In the genomic region with DNA sequence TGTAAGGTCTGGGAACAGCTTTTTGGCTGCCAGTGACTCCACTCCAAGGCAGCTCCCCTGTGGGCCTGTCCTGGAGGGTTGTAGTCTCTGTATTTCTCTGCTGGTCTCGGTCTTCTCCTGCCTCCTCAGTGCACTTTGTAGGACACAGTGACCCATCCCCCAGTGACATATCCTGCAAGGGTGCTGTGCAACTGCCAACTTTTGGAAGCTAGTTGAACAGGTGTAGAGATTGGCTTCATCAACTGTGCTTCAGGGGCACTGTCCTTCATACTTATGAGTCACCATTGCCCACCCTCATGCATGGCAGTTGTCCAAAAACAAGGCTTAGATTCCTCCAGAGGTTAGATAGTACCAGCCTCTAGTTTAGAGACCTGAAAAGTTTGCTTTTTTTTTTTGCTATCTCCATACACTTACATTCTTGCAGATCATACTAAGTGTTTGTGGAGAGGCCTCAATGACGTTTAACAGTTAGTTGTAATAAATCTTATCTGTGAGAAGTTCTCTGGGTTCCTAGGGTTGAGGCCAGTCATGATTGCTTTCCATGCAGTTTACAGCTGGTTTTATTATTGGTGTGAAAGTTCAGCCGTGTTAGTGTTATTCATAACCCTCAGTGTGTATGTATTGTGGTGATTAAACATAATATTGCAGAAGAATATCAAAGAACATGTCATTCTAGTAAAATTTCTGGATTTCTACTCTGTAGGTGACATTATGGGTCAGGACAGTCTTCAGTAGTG, we compare ENCODE assay signal across 18 mouse cellular contexts. TPM values are rescaled to one million over a fixed set of nuclear protein-coding genes. Genes with fewer than 3 reads are reported as not detected.
DNase-seq lines count a peak whose midpoint lies in the region; ATAC-seq lines count a peak whose summit lies in the region.
"Had no signal": no experiment of that assay in that cellular context is flagged by ENCODE, and none has a peak within 500 bp of the region (broad histone marks: within the 10 kb centered on the region; RNA-seq: fewer than 3 reads in every experiment).

No protein-coding gene starts in this region.

- H3K79me2 ChIP-seq in macrophage (ENCODE audit: inconsistent target), result peaks cover 47% of the 10 kb centered on the region; the same call in 1 of the 2 replicates

- no peak for DNase-seq in embryonic facial prominence, embryonic 10.5 days (ENCODE audit: low spot score)
- peak; percentile 28 for DNase-seq in A20 (ENCODE audit: low read depth, low spot score)
- no peak for DNase-seq in thymus, adult 18-20 months
- no peak for DNase-seq in embryo, embryonic 9.5 days (ENCODE audit: extremely low spot score)
- DNase-seq: thymus, postnatal 25 days had no signal

- peaks cover 19% of the 10 kb centered on the region for H3K4me1 ChIP-seq in embryonic facial prominence, embryonic 15.5 days
- peaks cover 14% of the 10 kb centered on the region for H3K4me1 ChIP-seq in embryonic facial prominence, embryonic 10.5 days
- H3K4me1 ChIP-seq in hindbrain, embryonic 12.5 days, result no peaks in the 10 kb centered on the region
- H3K4me1 ChIP-seq: midbrain, embryonic 13.5 days had no signal

- H3K36me3 ChIP-seq in embryonic facial prominence, embryonic 15.5 days, result no peaks in the 10 kb centered on the region
- no peaks in the 10 kb centered on the region for H3K36me3 ChIP-seq in embryonic facial prominence, embryonic 10.5 days (replicated peaks)
- H3K36me3 ChIP-seq in macrophage (ENCODE audit: inconsistent target), result no peaks in the 10 kb centered on the region
- no peaks in the 10 kb centered on the region for H3K36me3 ChIP-seq in hindbrain, embryonic 12.5 days
- H3K36me3 ChIP-seq: embryonic facial prominence, embryonic 13.5 days; heart, embryonic 15.5 days; hindbrain, embryonic 13.5 days; kidney, embryonic 15.5 days; lung, embryonic 15.5 days; midbrain, embryonic 13.5 days; neural tube, embryonic 12.5 days had no signal

- H3K4me3 ChIP-seq in embryonic facial prominence, embryonic 15.5 days (replicated peaks), result no peak overlapping the region
- no peak overlapping the region for H3K4me3 ChIP-seq in embryonic facial prominence, embryonic 10.5 days
- no peak overlapping the region for H3K4me3 ChIP-seq in macrophage (ENCODE audit: inconsistent target)
- H3K4me3 ChIP-seq in hindbrain, embryonic 12.5 days, result no peak overlapping the region
- H3K4me3 ChIP-seq: embryonic facial prominence, embryonic 13.5 days; heart, embryonic 15.5 days; hindbrain, embryonic 13.5 days; kidney, embryonic 15.5 days; lung, embryonic 15.5 days; midbrain, embryonic 13.5 days; neural tube, embryonic 12.5 days had no signal

- H3K27ac ChIP-seq in embryonic facial prominence, embryonic 15.5 days (replicated peaks), result no peak overlapping the region
- H3K27ac ChIP-seq in embryonic facial prominence, embryonic 10.5 days (replicated peaks), result no peak overlapping the region
- peak overlapping the region; percentile 75 for H3K27ac ChIP-seq in macrophage
- H3K27ac ChIP-seq in hindbrain, embryonic 12.5 days, result no peak overlapping the region; the same call in 1 of the 2 replicates
- H3K27ac ChIP-seq: embryonic facial prominence, embryonic 13.5 days; heart, embryonic 15.5 days; hindbrain, embryonic 13.5 days; kidney, embryonic 15.5 days; lung, embryonic 15.5 days; midbrain, embryonic 13.5 days; neural tube, embryonic 12.5 days had no signal

- no peaks in the 10 kb centered on the region for H3K9me3 ChIP-seq in embryonic facial prominence, embryonic 15.5 days (replicated peaks)
- H3K9me3 ChIP-seq in embryonic facial prominence, embryonic 10.5 days, result no peaks in the 10 kb centered on the region
- H3K9me3 ChIP-seq in hindbrain, embryonic 12.5 days (replicated peaks), result no peaks in the 10 kb centered on the region
- H3K9me3 ChIP-seq: embryonic facial prominence, embryonic 13.5 days; heart, embryonic 15.5 days; hindbrain, embryonic 13.5 days; kidney, embryonic 15.5 days; lung, embryonic 15.5 days; midbrain, embryonic 13.5 days; neural tube, embryonic 12.5 days had no signal

- no peaks in the 10 kb centered on the region for H3K27me3 ChIP-seq in embryonic facial prominence, embryonic 15.5 days
- H3K27me3 ChIP-seq in embryonic facial prominence, embryonic 10.5 days (replicated peaks; ENCODE audit: low read depth, poor library complexity, severe bottlenecking), result no peaks in the 10 kb centered on the region
- no peaks in the 10 kb centered on the region for H3K27me3 ChIP-seq in hindbrain, embryonic 12.5 days
- H3K27me3 ChIP-seq: embryonic facial prominence, embryonic 13.5 days; heart, embryonic 15.5 days; hindbrain, embryonic 13.5 days; kidney, embryonic 15.5 days; lung, embryonic 15.5 days; midbrain, embryonic 13.5 days; neural tube, embryonic 12.5 days had no signal

- no peak overlapping the region for H3K9ac ChIP-seq in embryonic facial prominence, embryonic 15.5 days
- no peak overlapping the region for H3K9ac ChIP-seq in hindbrain, embryonic 12.5 days
- H3K9ac ChIP-seq: embryonic facial prominence, embryonic 13.5 days; heart, embryonic 15.5 days; hindbrain, embryonic 13.5 days; kidney, embryonic 15.5 days; lung, embryonic 15.5 days; midbrain, embryonic 13.5 days; neural tube, embryonic 12.5 days had no signal

- ATAC-seq in embryonic facial prominence, embryonic 15.5 days (ENCODE audit: insufficient number of reproducible peaks, low FRiP score, low TSS enrichment, low read depth), result 0 out of 2 replicates have a peak, but pooled peaks have one; percentile 4
- ATAC-seq in erythroblast, adult 5-6 weeks (replicated peaks; ENCODE audit: low FRiP score, poor library complexity, severe bottlenecking), result peak; percentile 48
- ATAC-seq in hindbrain, embryonic 12.5 days (ENCODE audit: low FRiP score), result no peak
- ATAC-seq: forebrain, embryonic 16.5 days had no signal

- 79% methylated on average over 3 of the region's 3 CpGs for WGBS in embryonic facial prominence, embryonic 15.5 days
- WGBS in embryonic facial prominence, embryonic 10.5 days, result 84% methylated on average over 3 of the region's 3 CpGs
- WGBS in macrophage (ENCODE audit: missing documents), result 83% methylated on average over 3 of the region's 3 CpGs
- 89% methylated on average over 3 of the region's 3 CpGs for WGBS in hindbrain, embryonic 12.5 days

- no peak overlapping the region for H3K4me2 ChIP-seq in embryonic facial prominence, embryonic 15.5 days (replicated peaks)
- H3K4me2 ChIP-seq in hindbrain, embryonic 12.5 days (replicated peaks), result no peak overlapping the region
- H3K4me2 ChIP-seq: embryonic facial prominence, embryonic 13.5 days; heart, embryonic 15.5 days; hindbrain, embryonic 13.5 days; kidney, embryonic 15.5 days; lung, embryonic 15.5 days; midbrain, embryonic 13.5 days; neural tube, embryonic 12.5 days had no signal

RNA-seq across cellular contexts. Expression of gene AL731706.1, which starts 29.2 kb away (rescaled TPM):
- polyA plus RNA-seq in embryonic facial prominence, embryonic 15.5 days (2015; fragmentation: Nextera tagmentation; extraction: Ambion mirVana), result 27.8 and 32.4 TPM in 2 replicates
- polyA plus RNA-seq in embryonic facial prominence, embryonic 10.5 days (2016; fragmentation: Nextera tagmentation; extraction: Ambion mirVana), result 23.5 and 27.6 TPM in 2 replicates
- total RNA-seq in erythroblast, adult 5-6 weeks (2015; ENCODE audit: low replicate concordance), result 3.6 TPM in 1 of 2 replicates, not detected in the other
- total RNA-seq in erythroblast, adult 5-6 weeks (2017; ENCODE audit: low replicate concordance), result 2.4 TPM in 1 of 2 replicates, not detected in the other
- 1 to 10 TPM in 25 of 26 experiments, not detected in 1; 1.2 to 7.6 (median 2.8) TPM for total RNA-seq in macrophage (2018; cell fraction: chromatin; rRNA removed)
- 10 to 100 TPM; 10.3 to 18.2 (median 13.4) TPM for total RNA-seq in macrophage (2018; cell fraction: cytosol; rRNA removed)
- 10 to 100 TPM in 1 of 26 experiments, 1 to 10 TPM in 24, not detected in 1; 1.1 to 11.8 (median 5.2) TPM for total RNA-seq in macrophage (2018; cell fraction: nucleus; rRNA removed)
- 6.9 to 25.4 TPM (median 19.1 TPM) in 3 replicates for polyA plus RNA-seq in macrophage (2018)
- 24.1 and 30.3 TPM in 2 replicates for polyA plus RNA-seq in hindbrain, embryonic 12.5 days (2016; fragmentation: Nextera tagmentation; extraction: Ambion mirVana)

RNA-seq across cellular contexts. Expression of gene Mkks, which starts 29.2 kb away (rescaled TPM):
- polyA plus RNA-seq in embryonic facial prominence, embryonic 15.5 days (2015; fragmentation: Nextera tagmentation; extraction: Ambion mirVana), result 12.3 and 14.2 TPM in 2 replicates
- 15.5 TPM in 2 replicates for polyA plus RNA-seq in embryonic facial prominence, embryonic 10.5 days (2016; fragmentation: Nextera tagmentation; extraction: Ambion mirVana)
- 4.2 TPM in 2 replicates for total RNA-seq in erythroblast, adult 5-6 weeks (2015; ENCODE audit: low replicate concordance)
- total RNA-seq in erythroblast, adult 5-6 weeks (2017; ENCODE audit: low replicate concordance), result 1.2 and 7.0 TPM in 2 replicates
- total RNA-seq in macrophage (2018; cell fraction: chromatin; rRNA removed), result 10 to 100 TPM in 1 of 26 experiments, 1 to 10 TPM in 25; 1.5 to 12.5 (median 3.4) TPM
- total RNA-seq in macrophage (2018; cell fraction: cytosol; rRNA removed), result 10 to 100 TPM in 24 of 26 experiments, 1 to 10 TPM in 2; 8.8 to 23.6 (median 14.8) TPM
- total RNA-seq in macrophage (2018; cell fraction: nucleus; rRNA removed), result 10 to 100 TPM in 1 of 26 experiments, 1 to 10 TPM in 25; 1.5 to 11.4 (median 4.2) TPM
- 4.2 to 14.7 TPM (median 6.5 TPM) in 3 replicates for polyA plus RNA-seq in macrophage (2018)
- 13.1 and 15.8 TPM in 2 replicates for polyA plus RNA-seq in hindbrain, embryonic 12.5 days (2016; fragmentation: Nextera tagmentation; extraction: Ambion mirVana)

RNA-seq across cellular contexts. Expression of gene Slx4ip, which starts 29.4 kb away (rescaled TPM):
- 6.4 and 7.2 TPM in 2 replicates for polyA plus RNA-seq in embryonic facial prominence, embryonic 15.5 days (2015; fragmentation: Nextera tagmentation; extraction: Ambion mirVana)
- 7.3 and 8.4 TPM in 2 replicates for polyA plus RNA-seq in embryonic facial prominence, embryonic 10.5 days (2016; fragmentation: Nextera tagmentation; extraction: Ambion mirVana)
- 7.1 and 7.5 TPM in 2 replicates for total RNA-seq in erythroblast, adult 5-6 weeks (2015; ENCODE audit: low replicate concordance)
- total RNA-seq in erythroblast, adult 5-6 weeks (2017; ENCODE audit: low replicate concordance), result 7.5 and 11.3 TPM in 2 replicates
- total RNA-seq in macrophage (2018; cell fraction: chromatin; rRNA removed), result 10 to 100 TPM in 23 of 26 experiments, 1 to 10 TPM in 3; 7.1 to 21.5 (median 15.6) TPM
- 1 to 10 TPM; 3.5 to 8.5 (median 5.9) TPM for total RNA-seq in macrophage (2018; cell fraction: cytosol; rRNA removed)
- total RNA-seq in macrophage (2018; cell fraction: nucleus; rRNA removed), result 10 to 100 TPM in 24 of 26 experiments, 1 to 10 TPM in 2; 8.5 to 19.5 (median 13.9) TPM
- polyA plus RNA-seq in macrophage (2018), result 3.9 to 6.4 TPM (median 4.0 TPM) in 3 replicates
- 11.8 and 12.9 TPM in 2 replicates for polyA plus RNA-seq in hindbrain, embryonic 12.5 days (2016; fragmentation: Nextera tagmentation; extraction: Ambion mirVana)

RNA-seq across cellular contexts. Expression of gene AL731706.2, which starts 34.9 kb away (rescaled TPM):
- polyA plus RNA-seq in embryonic facial prominence, embryonic 15.5 days (2015; fragmentation: Nextera tagmentation; extraction: Ambion mirVana), result 39.2 and 40.6 TPM in 2 replicates
- 24.9 and 37.9 TPM in 2 replicates for polyA plus RNA-seq in embryonic facial prominence, embryonic 10.5 days (2016; fragmentation: Nextera tagmentation; extraction: Ambion mirVana)
- not detected in 2 replicates for total RNA-seq in erythroblast, adult 5-6 weeks (2015; ENCODE audit: low replicate concordance)
- not detected in 2 replicates for total RNA-seq in erythroblast, adult 5-6 weeks (2017; ENCODE audit: low replicate concordance)
- not detected for total RNA-seq in macrophage (2018; cell fraction: chromatin; rRNA removed)
- total RNA-seq in macrophage (2018; cell fraction: cytosol; rRNA removed), result 10 to 100 TPM in 9 of 26 experiments, 1 to 10 TPM in 3, not detected in 14; 8.4 to 28.2 (median 15.3) TPM
- total RNA-seq in macrophage (2018; cell fraction: nucleus; rRNA removed), result not detected
- 17.0 TPM in 1 of 3 replicates, not detected in the others for polyA plus RNA-seq in macrophage (2018)
- polyA plus RNA-seq in hindbrain, embryonic 12.5 days (2016; fragmentation: Nextera tagmentation; extraction: Ambion mirVana), result 10.4 and 30.3 TPM in 2 replicates
- total RNA-seq: left cerebral cortex, postnatal 4 days had no signal
